Mouse (Mus musculus) hindbrain, embryonic 13.5 days (tissue): ENCODE results near the gene Apol7b. TPM values are rescaled to one million over a fixed set of nuclear protein-coding genes. Genes with fewer than 3 reads are reported as not detected.
"Not testable (repeated sequence)": the region's sequence is repeated elsewhere in the genome, so short reads cannot be mapped to it uniquely, and the experiment has no call there.

Experiments
- ATAC-seq: fragments of 200-750 bp; cut with Nextera tagmentation; 2 replicates; pipeline ENCODE4 v1.8.0; 2017; ENCODE audit warnings: moderate TSS enrichment; ENCODE audit not compliant: low FRiP score
- H3K27ac ChIP-seq: fragments of 300-500 bp; sonication (generic); 2 replicates; pipeline ENCODE4 v1.5.1; 2015; ENCODE audit warnings: inconsistent platforms, mild to moderate bottlenecking, moderate library complexity
- H3K27me3 ChIP-seq: fragments of 300-500 bp; sonication (generic); 2 replicates; pipeline ENCODE4 v1.6.1; 2015; ENCODE audit warnings: mild to moderate bottlenecking, inconsistent platforms
- H3K36me3 ChIP-seq: fragments of 300-500 bp; sonication (generic); 2 replicates; pipeline ENCODE4 v1.6.1; 2015; ENCODE audit warnings: mild to moderate bottlenecking, inconsistent platforms
- H3K4me1 ChIP-seq: fragments of 300-500 bp; sonication (generic); replicated peaks from 2 replicates; pipeline ENCODE4 v1.6.1; 2015; ENCODE audit warnings: inconsistent platforms
- H3K4me2 ChIP-seq: fragments of 300-500 bp; sonication (generic); 2 replicates; pipeline ENCODE4 v1.6.1; 2015; ENCODE audit warnings: inconsistent platforms, mild to moderate bottlenecking, moderate library complexity
- H3K4me3 ChIP-seq: fragments of 300-500 bp; sonication (generic); 2 replicates; pipeline ENCODE4 v1.5.1; 2015; ENCODE audit warnings: mild to moderate bottlenecking, inconsistent platforms
- H3K9ac ChIP-seq: fragments of 300-500 bp; sonication (generic); 2 replicates; pipeline ENCODE4 v1.6.1; 2015; ENCODE audit warnings: mild to moderate bottlenecking, inconsistent platforms
- H3K9me3 ChIP-seq: fragments of 300-500 bp; sonication (generic); 2 replicates; pipeline ENCODE4 v1.6.1; 2016; ENCODE audit warnings: inconsistent platforms
- WGBS: fragments of 180-500 bp; shearing (Covaris S2); methylation state at CpG from one replicate; pipeline ENCODE4 v1.1.7; 2015; 5-methylcytosine and 5-hydroxymethylcytosine counted together
- polyA plus RNA-seq: library from polyadenylated mRNA; unstranded; fragments of >200 nt; fragmentation: Nextera tagmentation; extraction: Ambion mirVana; gene quantifications from 2 replicates; pipeline ENCODE4 v1.2.1, GENCODE M21; 2015

Gene Apol7b
- polyA plus RNA-seq: not detected in 2 replicates

DNA sequence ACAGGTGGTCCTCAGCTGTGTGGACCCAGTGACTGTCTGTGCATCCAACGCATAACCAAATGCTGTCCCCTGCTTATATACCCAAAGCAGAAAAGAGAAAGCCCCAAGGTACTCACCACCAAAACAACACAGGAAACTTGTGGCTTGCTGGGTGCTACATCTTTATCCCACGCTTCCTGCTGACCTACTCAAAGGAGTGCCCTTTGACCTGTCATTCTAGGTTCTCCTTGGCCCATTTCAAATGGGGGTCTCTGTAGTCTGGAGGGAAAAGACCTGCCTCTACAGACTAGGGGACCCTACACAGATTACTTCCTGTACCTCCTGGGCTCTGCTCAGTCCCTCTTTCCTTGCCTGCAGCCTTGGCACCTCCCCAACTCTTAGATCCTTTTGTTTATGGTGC, at the start of gene Apol7b:
Gene Apol7b, minus strand, starts transcription at position 101 of the 400 bp plus-strand sequence.
- not testable (repeated sequence) for H3K4me2 ChIP-seq, ATAC-seq, H3K27me3 ChIP-seq, H3K4me1 ChIP-seq, H3K4me3 ChIP-seq, H3K9me3 ChIP-seq, H3K36me3 ChIP-seq, H3K9ac ChIP-seq, H3K27ac ChIP-seq
- 95% methylated on average over 2 of the region's 2 CpGs for WGBS

DNA sequence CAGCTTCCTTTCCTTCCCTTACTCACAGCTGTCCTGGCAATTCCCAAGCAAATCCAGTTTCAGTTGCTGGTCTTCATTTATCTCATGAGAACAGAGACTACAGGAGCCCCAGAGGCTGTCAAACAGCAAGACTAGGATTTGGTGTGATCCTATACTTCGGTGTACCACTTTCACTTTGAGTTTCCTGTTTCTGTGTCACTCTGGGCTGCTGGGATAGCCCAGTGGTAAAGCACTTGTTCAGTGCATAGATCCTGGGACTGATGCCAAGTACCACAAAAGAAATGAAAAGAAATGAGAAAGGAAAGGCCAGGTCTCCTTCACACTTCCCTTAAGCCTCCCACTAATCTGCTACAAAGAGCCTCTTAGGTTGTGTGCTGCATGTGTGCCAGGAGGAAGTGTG, 47.4 kb upstream of the Apol7b start:
- not testable (repeated sequence) for H3K4me3 ChIP-seq, H3K4me1 ChIP-seq, H3K4me2 ChIP-seq, H3K27me3 ChIP-seq, H3K9me3 ChIP-seq, H3K36me3 ChIP-seq, H3K9ac ChIP-seq, ATAC-seq, H3K27ac ChIP-seq
- WGBS: 84% methylated on average over 1 of the region's 1 CpGs

DNA sequence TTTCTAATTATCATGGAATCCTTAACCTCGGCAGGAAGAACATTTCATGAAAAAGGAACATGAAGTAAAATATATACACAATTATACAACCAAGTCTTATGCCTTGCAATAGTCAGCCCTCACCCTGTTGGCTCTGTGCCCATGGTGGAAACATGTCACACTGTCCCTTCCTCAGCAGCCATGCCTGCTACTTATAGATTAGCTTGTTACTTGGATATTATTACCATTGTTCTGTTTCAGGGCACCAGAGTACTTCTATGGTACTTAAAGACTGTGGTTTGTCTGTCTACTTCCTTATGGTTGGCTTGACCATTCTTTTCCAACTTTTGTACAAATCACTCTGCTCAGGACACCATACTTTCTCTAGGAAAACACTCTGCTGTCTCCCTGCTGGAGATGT, 45.9 kb upstream of the Apol7b start:
- H3K36me3 ChIP-seq, ATAC-seq, H3K9me3 ChIP-seq, H3K27ac ChIP-seq, H3K9ac ChIP-seq, H3K27me3 ChIP-seq, H3K4me3 ChIP-seq, H3K4me2 ChIP-seq, H3K4me1 ChIP-seq: not testable (repeated sequence)
- WGBS: no CpG with 5 or more reads among the region's 1 CpGs

DNA sequence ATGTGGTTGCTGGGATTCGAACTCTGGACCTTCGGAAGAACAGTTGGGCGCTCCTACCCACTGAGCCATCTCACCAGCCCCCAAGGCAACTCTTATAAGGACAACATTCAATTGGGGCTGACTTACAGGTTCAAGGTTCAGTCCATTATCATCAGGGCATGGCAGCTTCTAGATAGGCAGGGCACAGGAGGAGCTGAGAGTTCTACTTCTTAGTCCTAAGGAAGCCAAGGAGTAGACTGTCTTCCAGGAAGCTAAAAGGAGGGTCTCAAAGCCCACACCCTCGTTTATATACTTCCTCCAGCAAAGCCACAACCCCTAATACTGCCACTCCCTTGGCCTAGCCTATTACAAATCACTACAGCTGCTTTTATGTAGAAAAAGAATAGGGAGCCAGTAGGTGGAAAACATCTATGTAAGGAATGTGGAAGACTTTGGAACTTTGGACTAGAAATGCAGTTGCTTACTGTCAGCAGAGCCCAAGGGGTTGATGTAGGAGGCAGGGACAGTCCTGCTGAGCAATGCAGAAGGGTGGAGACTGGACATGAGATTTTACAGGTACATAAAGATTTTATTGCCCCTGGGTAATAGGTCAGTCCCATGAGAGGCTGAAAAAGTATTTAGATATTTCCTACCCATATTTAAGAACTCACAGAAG, 35.0 kb upstream of the Apol7b start:
- Histone ChIP-seq H3K4me1 (no peaks in the 10 kb centered on the region), H3K9me3 (no peaks in the 10 kb centered on the region), H3K4me2 (no peak overlapping the region), H3K27ac (no peak overlapping the region), H3K36me3 (no peaks in the 10 kb centered on the region), H3K4me3 (no peak overlapping the region), H3K9ac (no peak overlapping the region), H3K27me3 (no peaks in the 10 kb centered on the region)
- 73% methylated on average over 4 of the region's 4 CpGs for WGBS
- ATAC-seq: no peak

DNA sequence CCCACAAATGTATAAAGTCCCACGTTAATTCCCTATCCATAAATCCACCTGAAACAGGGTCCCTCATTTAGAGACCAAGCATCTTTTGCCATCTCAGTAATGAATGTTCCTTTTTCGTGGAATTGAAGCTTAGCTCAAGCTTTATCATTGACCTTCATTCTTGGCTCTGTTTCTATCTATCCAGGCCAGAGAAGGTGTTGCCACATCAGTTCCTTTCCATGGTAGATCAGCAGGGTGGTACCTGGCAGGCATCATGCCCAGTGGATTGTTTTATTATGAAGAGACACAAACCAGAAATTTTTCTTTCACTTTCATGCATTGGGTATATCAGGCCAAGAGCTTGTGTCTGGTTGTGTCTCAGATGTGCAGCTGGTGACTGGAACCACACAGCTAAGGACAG, 29.4 kb upstream of the Apol7b start, which contains the start of gene Apol10a:
Gene Apol10a, plus strand, starts transcription at position 355 of the 400 bp plus-strand sequence.
- not testable (repeated sequence) for H3K4me3 ChIP-seq, H3K9me3 ChIP-seq, H3K4me1 ChIP-seq, H3K27ac ChIP-seq, ATAC-seq, H3K9ac ChIP-seq, H3K36me3 ChIP-seq, H3K4me2 ChIP-seq, H3K27me3 ChIP-seq
- WGBS: 87% methylated on average over 2 of the region's 2 CpGs

DNA sequence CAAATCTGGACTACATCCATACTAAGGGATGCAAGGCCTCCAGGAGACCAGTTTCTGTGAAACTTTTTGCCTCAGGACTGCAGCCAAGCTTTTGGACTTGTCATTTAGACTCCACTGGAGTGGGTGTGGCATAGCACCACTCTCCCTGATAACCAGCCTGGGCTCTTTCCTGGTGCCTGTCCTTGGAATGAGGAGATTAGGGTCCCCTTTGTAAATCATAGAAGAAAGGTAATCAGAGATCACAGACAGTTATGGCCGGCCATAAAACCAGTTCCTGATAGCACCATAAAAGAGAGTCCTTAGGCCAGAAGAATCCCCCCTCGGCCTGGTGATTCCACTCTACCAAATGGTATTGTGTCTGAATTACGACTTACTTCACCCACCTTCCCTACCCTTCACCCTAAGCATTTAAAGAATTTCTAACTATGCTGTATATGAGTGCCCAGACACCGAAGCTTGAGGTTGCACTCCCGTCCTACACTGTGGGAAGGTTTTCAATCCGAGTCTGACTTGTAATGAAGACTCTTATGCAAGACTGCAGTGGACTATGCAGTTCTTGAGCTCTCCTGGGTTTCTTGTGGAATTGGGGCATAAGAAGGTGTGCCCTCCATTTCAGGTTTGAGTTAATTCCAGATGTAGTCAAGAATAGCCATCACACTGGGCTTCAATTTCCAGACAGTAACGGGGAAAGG, 27.6 kb upstream of the Apol7b start:
- H3K4me3 ChIP-seq, H3K36me3 ChIP-seq, H3K4me2 ChIP-seq, H3K4me1 ChIP-seq, H3K27me3 ChIP-seq, H3K9ac ChIP-seq, H3K27ac ChIP-seq, ATAC-seq, H3K9me3 ChIP-seq: not testable (repeated sequence)
- WGBS: 88% methylated on average over 7 of the region's 7 CpGs

DNA sequence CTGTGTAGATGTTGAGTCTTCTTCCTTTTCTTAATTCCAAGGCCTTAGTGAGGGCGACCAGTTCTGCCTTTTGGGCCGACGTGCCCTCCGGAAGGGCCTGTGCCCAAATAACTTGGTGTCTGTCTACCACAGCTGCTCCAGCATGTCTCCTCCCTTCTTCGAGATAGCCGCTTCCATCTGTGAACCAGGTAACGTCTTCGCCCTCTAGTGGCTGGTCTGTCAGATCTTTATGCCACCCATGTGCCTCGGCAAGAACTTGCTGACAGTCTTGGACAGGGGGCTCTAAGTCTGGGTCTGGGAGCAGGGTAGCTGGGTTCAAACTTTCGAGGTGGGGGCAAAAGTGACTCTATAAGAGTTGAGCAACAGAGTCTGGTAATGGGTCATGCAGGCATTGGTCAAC, 2.6 kb upstream of the Apol7b start:
- H3K27ac ChIP-seq, H3K27me3 ChIP-seq, ATAC-seq, H3K4me3 ChIP-seq, H3K36me3 ChIP-seq, H3K4me2 ChIP-seq, H3K9me3 ChIP-seq, H3K4me1 ChIP-seq, H3K9ac ChIP-seq: not testable (repeated sequence)
- 53% methylated on average over 10 of the region's 10 CpGs for WGBS

DNA sequence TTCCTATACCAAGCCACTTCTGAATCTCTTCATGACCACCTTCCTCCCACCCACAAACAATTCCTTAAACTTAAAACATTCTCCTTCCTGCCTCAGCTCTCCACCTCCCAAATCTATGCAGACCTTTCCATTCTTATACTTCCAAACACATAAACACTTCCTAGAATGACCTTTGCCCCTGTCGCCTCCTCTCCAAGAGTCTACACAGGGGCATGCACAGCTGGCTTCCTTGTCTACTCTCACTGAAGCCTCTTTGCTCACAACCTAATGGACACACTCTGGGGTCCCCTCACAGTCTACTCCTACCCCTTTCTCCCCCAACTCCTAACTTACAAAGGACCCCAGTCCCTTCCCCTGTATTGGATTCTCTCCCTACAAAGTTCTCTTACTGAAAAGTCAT, 1.6 kb downstream of the Apol7b start:
- not testable (repeated sequence) for H3K36me3 ChIP-seq, H3K27ac ChIP-seq, ATAC-seq, H3K9ac ChIP-seq, H3K4me2 ChIP-seq, H3K27me3 ChIP-seq, H3K4me3 ChIP-seq, H3K9me3 ChIP-seq, H3K4me1 ChIP-seq
- WGBS: 94% methylated on average over 1 of the region's 1 CpGs

DNA sequence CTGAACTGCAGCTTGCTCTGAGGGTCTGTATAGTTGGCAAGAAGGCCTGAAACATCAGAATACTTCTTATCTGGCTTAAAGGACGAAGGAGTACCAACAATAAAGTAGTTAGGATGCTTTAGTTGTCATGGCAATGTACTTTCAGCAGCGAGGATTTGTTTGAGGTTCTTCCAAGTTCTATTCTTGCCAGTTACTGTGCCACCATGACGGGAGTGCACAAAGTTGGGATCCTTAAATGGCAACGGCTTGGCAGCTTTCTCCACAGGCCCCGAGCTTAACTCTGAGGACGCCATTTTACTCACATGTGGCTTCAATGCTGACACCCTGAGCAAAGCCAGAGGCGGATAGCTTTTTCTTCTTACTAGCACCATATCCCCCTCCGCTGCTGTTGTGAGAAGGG, 2.5 kb downstream of the Apol7b start:
- not testable (repeated sequence) for H3K27ac ChIP-seq, H3K36me3 ChIP-seq, H3K27me3 ChIP-seq, H3K4me1 ChIP-seq, H3K9ac ChIP-seq, H3K4me3 ChIP-seq, H3K4me2 ChIP-seq, ATAC-seq, H3K9me3 ChIP-seq
- WGBS: 78% methylated on average over 8 of the region's 8 CpGs

DNA sequence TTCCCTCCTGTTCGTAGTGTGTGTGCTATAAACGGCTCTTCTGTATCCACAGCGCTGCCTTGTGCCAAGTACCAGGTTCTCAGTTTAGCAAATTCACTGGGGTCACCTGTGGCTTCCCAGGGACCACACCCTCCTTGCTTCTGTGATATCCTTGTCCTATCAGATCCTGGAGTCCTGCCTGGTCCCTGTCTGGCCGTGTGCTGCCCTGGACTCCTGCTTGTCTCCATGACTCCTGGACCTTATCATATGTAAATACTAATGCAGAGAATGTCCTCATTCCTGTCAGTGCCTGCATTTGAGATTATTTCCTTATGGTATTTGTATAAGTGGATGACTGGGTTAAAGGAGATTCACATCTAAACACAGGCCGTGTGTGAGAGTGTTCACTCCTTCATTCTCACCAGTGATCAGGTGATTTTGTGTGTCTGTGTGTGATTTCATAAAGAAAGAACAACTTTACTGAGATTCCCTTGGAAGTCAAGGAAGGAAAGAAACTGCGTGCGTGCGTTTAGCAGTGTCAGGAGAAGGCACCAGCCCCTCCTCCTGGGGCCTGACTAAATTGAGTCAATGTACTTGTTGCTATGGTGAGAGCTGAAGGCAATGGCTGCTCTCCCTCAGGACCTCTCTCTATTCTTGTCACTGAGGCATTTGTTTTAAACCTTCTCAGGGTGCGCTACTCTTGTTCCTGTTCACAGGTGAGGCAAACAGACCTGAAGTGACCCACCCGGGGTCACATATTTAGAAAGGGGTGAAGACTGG, 18.4 kb downstream of the Apol7b start:
- not testable (repeated sequence) for ATAC-seq, H3K4me3 ChIP-seq, H3K4me1 ChIP-seq, H3K9me3 ChIP-seq, H3K4me2 ChIP-seq, H3K36me3 ChIP-seq, H3K9ac ChIP-seq, H3K27ac ChIP-seq, H3K27me3 ChIP-seq
- WGBS: 72% methylated on average over 9 of the region's 10 CpGs

DNA sequence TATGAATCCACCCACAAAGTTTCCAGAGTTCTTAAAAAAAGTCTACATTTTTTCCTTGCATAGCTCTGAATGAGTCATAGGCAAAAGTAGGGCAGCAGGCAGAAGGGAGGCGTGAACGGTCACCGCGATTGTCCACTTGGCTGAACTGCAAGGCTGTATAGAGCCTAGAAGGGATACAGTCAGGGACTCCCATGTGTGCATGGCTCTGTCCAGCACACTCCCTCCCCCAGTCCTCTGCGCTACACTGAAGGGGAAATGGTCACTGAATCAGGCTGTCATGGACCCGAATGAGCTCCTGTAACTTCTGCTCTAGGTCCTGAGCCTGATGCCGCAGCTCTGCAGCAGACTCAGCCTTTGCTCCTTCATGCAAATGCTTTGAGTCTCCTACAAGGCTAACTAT, 24.4 kb downstream of the Apol7b start:
- H3K27me3 ChIP-seq: not testable (repeated sequence)
- WGBS: 89% methylated on average over 3 of the region's 7 CpGs

DNA sequence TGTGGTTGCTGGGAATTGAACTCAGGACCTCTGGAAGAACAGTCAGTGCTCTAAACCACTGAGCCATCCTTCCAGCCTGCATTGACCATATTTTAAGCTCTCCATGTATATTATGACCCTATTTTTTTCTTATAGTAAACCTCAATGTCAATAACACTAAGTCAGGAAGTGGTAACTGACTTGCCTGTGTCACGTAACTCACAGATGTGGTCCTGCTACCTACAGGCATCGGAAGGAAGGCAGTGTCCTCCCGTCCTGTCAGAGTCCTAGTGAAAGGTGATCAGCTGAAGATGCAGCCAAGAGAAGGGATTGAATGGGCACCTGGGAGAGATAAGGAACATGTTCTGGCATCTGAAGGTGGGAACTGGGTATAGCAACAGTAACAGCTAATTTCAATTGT, 27.6 kb downstream of the Apol7b start:
- not testable (repeated sequence) for H3K27me3 ChIP-seq, H3K4me3 ChIP-seq, H3K4me1 ChIP-seq, H3K9me3 ChIP-seq, H3K4me2 ChIP-seq, H3K36me3 ChIP-seq, H3K27ac ChIP-seq, H3K9ac ChIP-seq, ATAC-seq
- no CpG with 5 or more reads among the region's 3 CpGs for WGBS

More for the DNA sequence above, 24.4 kb downstream of the Apol7b start:
- H3K4me1 ChIP-seq, H3K9ac ChIP-seq, H3K9me3 ChIP-seq, ATAC-seq, H3K4me3 ChIP-seq, H3K4me2 ChIP-seq, H3K27ac ChIP-seq, H3K36me3 ChIP-seq: not testable (repeated sequence)
